Mouse (Mus musculus): Measurements from ENCODE around the gene Nmnat3. TPM values are rescaled to one million over a fixed set of nuclear protein-coding genes. Genes with fewer than 3 reads are reported as not detected.

The Nmnat3 gene
- polyA plus RNA-seq, 1 experiment from 2014 or later = 10.0 TPM

- no peak overlapping the region for H3K4me3 ChIP-seq (ENCODE audit: control insufficient read depth in 1 of 2, insufficient read depth in 1 of 2, low read depth in 1 of 2, low read length in 2 of 2)
These were observed 80.2 kb downstream of the Nmnat3 start for GRCm38 (mm10) chr9:98367333-98367962.

GRCm38 (mm10) chr9:98369707-98370106 is 82.5 kb downstream of the Nmnat3 start:
- H3K4me2 ChIP-seq (ENCODE audit: low read length) = no peak overlapping the region
- H3K9me3 ChIP-seq (ENCODE audit: control insufficient read depth, low read length) = no peaks in the 10 kb centered on the region
- no peak overlapping the region for H3K4me3 ChIP-seq (ENCODE audit: control insufficient read depth in 1 of 2, insufficient read depth in 1 of 2, low read depth in 1 of 2, low read length in 2 of 2)
- no peaks in the 10 kb centered on the region for H3K36me3 ChIP-seq (ENCODE audit: control insufficient read depth, insufficient read depth, low read length)
- H3K27ac ChIP-seq (replicated peaks in 1 of 2; ENCODE audit: control insufficient read depth in 1 of 2, insufficient read depth in 1 of 2, low read depth in 2 of 2, low read length in 2 of 2) = no peak overlapping the region
- no peaks in the 10 kb centered on the region for H3K4me1 ChIP-seq (ENCODE audit: control insufficient read depth in 2 of 2, insufficient read depth in 2 of 2, low read length in 2 of 2)
- ATAC-seq (ENCODE audit: insufficient number of reproducible peaks, insufficient read depth, low FRiP score, low read depth) = no peak
- no peak overlapping the region for H3K9ac ChIP-seq (ENCODE audit: low read length)
- 74% methylated on average over 7 of the region's 8 CpGs for WGBS
- H3K27me3 ChIP-seq (ENCODE audit: control insufficient read depth, insufficient read depth, low read length) = no peaks in the 10 kb centered on the region

More at GRCm38 (mm10) chr9:98367333-98367962, 80.2 kb downstream of the Nmnat3 start:
- Histone ChIP-seq H3K9me3 (ENCODE audit: control insufficient read depth, low read length) (no peaks in the 10 kb centered on the region), H3K4me1 (ENCODE audit: control insufficient read depth in 2 of 2, insufficient read depth in 2 of 2, low read length in 2 of 2) (no peaks in the 10 kb centered on the region), H3K36me3 (ENCODE audit: control insufficient read depth, insufficient read depth, low read length) (no peaks in the 10 kb centered on the region), H3K9ac (ENCODE audit: low read length) (no peak overlapping the region), H3K4me2 (ENCODE audit: low read length) (no peak overlapping the region), H3K27me3 (ENCODE audit: control insufficient read depth, insufficient read depth, low read length) (no peaks in the 10 kb centered on the region), H3K27ac (replicated peaks in 1 of 2; ENCODE audit: control insufficient read depth in 1 of 2, insufficient read depth in 1 of 2, low read depth in 2 of 2, low read length in 2 of 2) (no peak overlapping the region)
- 77% methylated on average over 13 of the region's 13 CpGs for WGBS
- no peak for ATAC-seq (ENCODE audit: insufficient number of reproducible peaks, insufficient read depth, low FRiP score, low read depth)

GRCm38 (mm10) chr9:98373358-98373757 is 86.1 kb downstream of the Nmnat3 start:
- Histone ChIP-seq H3K36me3 (ENCODE audit: control insufficient read depth, insufficient read depth, low read length) (no peaks in the 10 kb centered on the region), H3K9ac (ENCODE audit: low read length) (no peak overlapping the region), H3K4me1 (ENCODE audit: control insufficient read depth in 2 of 2, insufficient read depth in 2 of 2, low read length in 2 of 2) (no peaks in the 10 kb centered on the region), H3K9me3 (ENCODE audit: control insufficient read depth, low read length) (no peaks in the 10 kb centered on the region), H3K4me3 (ENCODE audit: control insufficient read depth in 1 of 2, insufficient read depth in 1 of 2, low read depth in 1 of 2, low read length in 2 of 2) (no peak overlapping the region), H3K27me3 (ENCODE audit: control insufficient read depth, insufficient read depth, low read length) (no peaks in the 10 kb centered on the region), H3K4me2 (ENCODE audit: low read length) (no peak overlapping the region), H3K27ac (replicated peaks in 1 of 2; ENCODE audit: control insufficient read depth in 1 of 2, insufficient read depth in 1 of 2, low read depth in 2 of 2, low read length in 2 of 2) (no peak overlapping the region)
- no peak for ATAC-seq (ENCODE audit: insufficient number of reproducible peaks, insufficient read depth, low FRiP score, low read depth)
- 91% methylated on average over 5 of the region's 5 CpGs for WGBS

GRCm38 (mm10) chr9:98374897-98375296 is 87.7 kb downstream of the Nmnat3 start:
- Histone ChIP-seq H3K27me3 (ENCODE audit: control insufficient read depth, insufficient read depth, low read length) (no peaks in the 10 kb centered on the region), H3K9me3 (ENCODE audit: control insufficient read depth, low read length) (no peaks in the 10 kb centered on the region), H3K4me1 (ENCODE audit: control insufficient read depth in 2 of 2, insufficient read depth in 2 of 2, low read length in 2 of 2) (no peaks in the 10 kb centered on the region), H3K36me3 (ENCODE audit: control insufficient read depth, insufficient read depth, low read length) (no peaks in the 10 kb centered on the region), H3K27ac (replicated peaks in 1 of 2; ENCODE audit: control insufficient read depth in 1 of 2, insufficient read depth in 1 of 2, low read depth in 2 of 2, low read length in 2 of 2) (no peak overlapping the region), H3K4me3 (ENCODE audit: control insufficient read depth in 1 of 2, insufficient read depth in 1 of 2, low read depth in 1 of 2, low read length in 2 of 2) (no peak overlapping the region), H3K4me2 (ENCODE audit: low read length) (no peak overlapping the region), H3K9ac (ENCODE audit: low read length) (no peak overlapping the region)
- ATAC-seq (ENCODE audit: insufficient number of reproducible peaks, insufficient read depth, low FRiP score, low read depth) = no peak
- WGBS = 78% methylated on average over 11 of the region's 11 CpGs

GRCm38 (mm10) chr9:98375329-98376170 is 88.3 kb downstream of the Nmnat3 start:
- WGBS = 69% methylated on average over 5 of the region's 5 CpGs
- H3K27me3 ChIP-seq (ENCODE audit: control insufficient read depth, insufficient read depth, low read length) = no peaks in the 10 kb centered on the region
- no peaks in the 10 kb centered on the region for H3K4me1 ChIP-seq (ENCODE audit: control insufficient read depth in 2 of 2, insufficient read depth in 2 of 2, low read length in 2 of 2)
- no peaks in the 10 kb centered on the region for H3K36me3 ChIP-seq (ENCODE audit: control insufficient read depth, insufficient read depth, low read length)
- H3K4me2 ChIP-seq (ENCODE audit: low read length) = no peak overlapping the region
- no peaks in the 10 kb centered on the region for H3K9me3 ChIP-seq (ENCODE audit: control insufficient read depth, low read length)
- H3K27ac ChIP-seq (replicated peaks in 1 of 2; ENCODE audit: control insufficient read depth in 1 of 2, insufficient read depth in 1 of 2, low read depth in 2 of 2, low read length in 2 of 2) = no peak overlapping the region
- no peak overlapping the region for H3K4me3 ChIP-seq (ENCODE audit: control insufficient read depth in 1 of 2, insufficient read depth in 1 of 2, low read depth in 1 of 2, low read length in 2 of 2)
- no peak for ATAC-seq (ENCODE audit: insufficient number of reproducible peaks, insufficient read depth, low FRiP score, low read depth)
- H3K9ac ChIP-seq (ENCODE audit: low read length) = no peak overlapping the region

- Histone ChIP-seq H3K27me3 (ENCODE audit: control insufficient read depth, insufficient read depth, low read length) (no peaks in the 10 kb centered on the region), H3K36me3 (ENCODE audit: control insufficient read depth, insufficient read depth, low read length) (no peaks in the 10 kb centered on the region), H3K27ac (replicated peaks in 1 of 2; ENCODE audit: control insufficient read depth in 1 of 2, insufficient read depth in 1 of 2, low read depth in 2 of 2, low read length in 2 of 2) (no peak overlapping the region), H3K4me2 (ENCODE audit: low read length) (no peak overlapping the region), H3K4me3 (ENCODE audit: control insufficient read depth in 1 of 2, insufficient read depth in 1 of 2, low read depth in 1 of 2, low read length in 2 of 2) (no peak overlapping the region), H3K9ac (ENCODE audit: low read length) (no peak overlapping the region), H3K9me3 (ENCODE audit: control insufficient read depth, low read length) (no peaks in the 10 kb centered on the region), H3K4me1 (ENCODE audit: control insufficient read depth in 2 of 2, insufficient read depth in 2 of 2, low read length in 2 of 2) (no peaks in the 10 kb centered on the region)
- no peak for ATAC-seq (ENCODE audit: insufficient number of reproducible peaks, insufficient read depth, low FRiP score, low read depth)
- WGBS = 83% methylated on average over 4 of the region's 4 CpGs
These were observed 92.5 kb downstream of the Nmnat3 start for GRCm38 (mm10) chr9:98379736-98380135.

- no peak for ATAC-seq (ENCODE audit: insufficient number of reproducible peaks, insufficient read depth, low FRiP score, low read depth)
- Histone ChIP-seq H3K4me1 (ENCODE audit: control insufficient read depth in 2 of 2, insufficient read depth in 2 of 2, low read length in 2 of 2) (no peaks in the 10 kb centered on the region), H3K9ac (ENCODE audit: low read length) (no peak overlapping the region), H3K27ac (replicated peaks in 1 of 2; ENCODE audit: control insufficient read depth in 1 of 2, insufficient read depth in 1 of 2, low read depth in 2 of 2, low read length in 2 of 2) (no peak overlapping the region), H3K36me3 (ENCODE audit: control insufficient read depth, insufficient read depth, low read length) (no peaks in the 10 kb centered on the region), H3K4me3 (ENCODE audit: control insufficient read depth in 1 of 2, insufficient read depth in 1 of 2, low read depth in 1 of 2, low read length in 2 of 2) (no peak overlapping the region), H3K27me3 (ENCODE audit: control insufficient read depth, insufficient read depth, low read length) (no peaks in the 10 kb centered on the region), H3K9me3 (ENCODE audit: control insufficient read depth, low read length) (no peaks in the 10 kb centered on the region), H3K4me2 (ENCODE audit: low read length) (no peak overlapping the region)
- 84% methylated on average over 9 of the region's 9 CpGs for WGBS
These were observed 93.4 kb downstream of the Nmnat3 start for GRCm38 (mm10) chr9:98380593-98380992.
